Mouse (Mus musculus): ENCODE results near the gene Smox. TPM values are rescaled to one million over a fixed set of nuclear protein-coding genes. Genes with fewer than 3 reads are reported as not detected.

Smox gene
- total RNA-seq (2023), result 29.5 TPM

DNA sequence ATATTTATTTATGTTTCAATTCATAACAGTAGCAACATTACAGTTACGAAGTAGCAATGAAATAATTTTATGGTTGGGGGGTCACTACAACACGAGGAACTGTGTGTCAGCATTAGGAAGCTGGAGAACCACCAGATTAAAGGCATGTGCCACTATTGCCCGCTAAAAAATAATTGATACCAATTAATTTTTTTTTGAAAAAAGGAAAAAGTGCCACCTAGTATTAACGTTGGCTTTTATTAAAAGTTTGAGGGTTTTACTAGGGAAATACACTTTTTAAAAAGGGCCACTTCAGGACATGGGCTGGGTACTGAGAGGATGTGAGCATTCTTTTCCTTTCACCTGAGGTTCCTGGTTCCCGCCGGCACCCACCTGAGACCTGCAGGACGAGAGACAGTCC lies at the start of gene Smox:
Smox (plus strand) TSS at position 301 of the 400 bp plus-strand sequence.

DNA sequence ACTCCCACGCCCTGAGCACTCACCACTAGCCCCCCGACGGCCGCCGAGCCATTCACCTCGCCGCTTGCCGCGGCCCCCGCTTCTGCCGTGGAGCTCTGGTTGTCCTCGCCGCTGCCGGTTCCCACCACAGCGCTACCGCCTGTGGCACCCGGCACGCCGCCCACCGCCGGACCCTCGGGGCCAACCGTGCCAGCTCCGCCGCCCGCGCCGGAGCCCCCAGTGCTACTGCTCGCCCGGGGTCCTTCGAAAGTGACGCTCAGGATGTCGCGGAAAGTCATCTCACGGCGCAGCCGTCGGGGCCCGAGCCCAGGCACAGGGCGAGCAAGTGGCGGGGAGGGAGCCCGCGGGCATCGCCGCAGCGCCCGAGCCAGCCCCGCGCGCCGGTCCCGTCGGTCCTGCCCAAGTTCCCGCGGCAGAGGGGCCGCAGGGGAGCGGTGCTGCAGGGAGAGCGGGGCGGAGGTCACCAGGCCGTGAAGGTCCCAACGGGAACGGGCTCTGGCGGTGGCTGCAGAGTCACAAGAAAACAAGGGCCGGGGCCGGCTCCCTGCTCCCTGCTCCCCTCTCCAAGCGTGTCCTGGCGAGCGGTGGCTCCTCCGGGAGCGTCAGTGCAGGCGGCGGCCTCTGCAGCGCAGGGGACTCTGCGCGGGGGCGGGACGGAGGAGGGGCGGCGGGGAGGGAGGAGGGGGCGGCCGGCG lies 70.7 kb downstream of the Smox start, which contains the start of gene Adra1d:
Adra1d (minus strand) TSS at position 393 of the 695 bp plus-strand sequence.

Other genes starting within 250 kb of the Smox start
- gene Pank2, start 229.0 kb upstream of the Smox start, total RNA-seq (2023), result 48.9 TPM
- 2.6 TPM for gene Rnf24, start 138.6 kb upstream of the Smox start, total RNA-seq (2023)
- not detected for gene Adra1d, start 70.8 kb downstream of the Smox start, total RNA-seq (2023)